Mouse (Mus musculus): ENCODE data around the gene Kl.

- TF ChIP-seq CTCF (conservative IDR thresholded peaks at IDR 0.05 in 1 of 2, IDR thresholded peaks at IDR 0.05 in 1 of 2; ENCODE audit: low read depth in 2 of 2, low read length in 2 of 2): no peak
- no peak for TF ChIP-seq RAD21 (IDR thresholded peaks at IDR 0.05; ENCODE audit: low read depth, low read length)
- no peak for TF ChIP-seq E2F4 (IDR thresholded peaks at IDR 0.05; ENCODE audit: insufficient replicate concordance, low read depth, low read length)
- TF ChIP-seq ZNF384 (IDR thresholded peaks at IDR 0.05; ENCODE audit: low read depth, low read length): no peak
- TF ChIP-seq USF2 (conservative IDR thresholded peaks at IDR 0.05; ENCODE audit: low read depth, low read length): no peak
- no peak for TF ChIP-seq IRF4 (IDR thresholded peaks at IDR 0.05; ENCODE audit: low read depth, low read length)
- no peak for TF ChIP-seq EP300 (IDR thresholded peaks at IDR 0.05; ENCODE audit: low read length)
- no peak for TF ChIP-seq POLR2A (IDR thresholded peaks at IDR 0.05; ENCODE audit: low read depth, low read length)
- no peak for TF ChIP-seq GABPA (IDR thresholded peaks at IDR 0.05; ENCODE audit: insufficient replicate concordance, low read depth, low read length)
- TF ChIP-seq HCFC1 (IDR thresholded peaks at IDR 0.05; ENCODE audit: low read depth, low read length): no peak
- TF ChIP-seq MAZ (IDR thresholded peaks at IDR 0.05; ENCODE audit: low read depth, low read length): no peak
Measured at GRCm38 (mm10) chr5:151018450-151018849, 66.0 kb downstream of the Kl start.
